Mouse (Mus musculus): ENCODE data around the gene Ube2i. TPM values are rescaled to one million over a fixed set of nuclear protein-coding genes. Genes with fewer than 3 reads are reported as not detected.

Gene Ube2i
- polyA plus RNA-seq, 1 experiment: 232 TPM

- Histone ChIP-seq H3K4me3 (ENCODE audit: control insufficient read depth, low read depth, low read length) (peak overlapping the region; percentile 96), H3K27ac (ENCODE audit: control insufficient read depth, insufficient read depth, low read depth, low read length) (peak overlapping the region; percentile 95), H3K4me1 (ENCODE audit: control insufficient read depth, insufficient read depth, low read length) (peaks cover 7% of the 10 kb centered on the region), H3K36me3 (ENCODE audit: control insufficient read depth, insufficient read depth, low read length) (peaks cover 2% of the 10 kb centered on the region), H3K27me3 (ENCODE audit: control insufficient read depth, insufficient read depth, low read length) (no peaks in the 10 kb centered on the region)
- TF ChIP-seq POLR2A (IDR thresholded peaks at IDR 0.05; ENCODE audit: control insufficient read depth, low read depth, low read length) (peak; percentile 85), CTCF (IDR thresholded peaks at IDR 0.05; ENCODE audit: control insufficient read depth, insufficient read depth, insufficient replicate concordance, low read depth, low read length) (no peak)
These were observed 1.3 kb downstream of the Ube2i start for GRCm38 (mm10) chr17:25272951-25273705.

- H3K4me3 ChIP-seq (ENCODE audit: control insufficient read depth, low read depth, low read length): peak overlapping the region; percentile 96
- H3K27me3 ChIP-seq (ENCODE audit: control insufficient read depth, insufficient read depth, low read length): no peaks in the 10 kb centered on the region
- TF ChIP-seq POLR2A (IDR thresholded peaks at IDR 0.05; ENCODE audit: control insufficient read depth, low read depth, low read length) (no peak), CTCF (IDR thresholded peaks at IDR 0.05; ENCODE audit: control insufficient read depth, insufficient read depth, insufficient replicate concordance, low read depth, low read length) (no peak)
- H3K4me1 ChIP-seq (ENCODE audit: control insufficient read depth, insufficient read depth, low read length): peaks cover 7% of the 10 kb centered on the region
- peaks cover 4% of the 10 kb centered on the region for H3K36me3 ChIP-seq (ENCODE audit: control insufficient read depth, insufficient read depth, low read length)
- H3K27ac ChIP-seq (ENCODE audit: control insufficient read depth, insufficient read depth, low read depth, low read length): peak overlapping the region; percentile 95
These were observed 2.1 kb downstream of the Ube2i start for GRCm38 (mm10) chr17:25272326-25272725.

GRCm38 (mm10) chr17:25270795-25271335 is 3.6 kb downstream of the Ube2i start:
- Histone ChIP-seq H3K36me3 (ENCODE audit: control insufficient read depth, insufficient read depth, low read length) (peaks cover 7% of the 10 kb centered on the region), H3K4me3 (ENCODE audit: control insufficient read depth, low read depth, low read length) (no peak overlapping the region), H3K27me3 (ENCODE audit: control insufficient read depth, insufficient read depth, low read length) (no peaks in the 10 kb centered on the region), H3K4me1 (ENCODE audit: control insufficient read depth, insufficient read depth, low read length) (peaks cover 7% of the 10 kb centered on the region), H3K27ac (ENCODE audit: control insufficient read depth, insufficient read depth, low read depth, low read length) (no peak overlapping the region)
- no peak for TF ChIP-seq POLR2A (IDR thresholded peaks at IDR 0.05; ENCODE audit: control insufficient read depth, low read depth, low read length)

GRCm38 (mm10) chr17:25264453-25264852 is 10.0 kb downstream of the Ube2i start:
- H3K36me3 ChIP-seq (ENCODE audit: control insufficient read depth, insufficient read depth, low read length): peaks cover 7% of the 10 kb centered on the region
- no peaks in the 10 kb centered on the region for H3K4me1 ChIP-seq (ENCODE audit: control insufficient read depth, insufficient read depth, low read length)
- no peak overlapping the region for H3K4me3 ChIP-seq (ENCODE audit: control insufficient read depth, low read depth, low read length)
- H3K27me3 ChIP-seq (ENCODE audit: control insufficient read depth, insufficient read depth, low read length): no peaks in the 10 kb centered on the region
- no peak overlapping the region for H3K27ac ChIP-seq (ENCODE audit: control insufficient read depth, insufficient read depth, low read depth, low read length)
- no peak for TF ChIP-seq POLR2A (IDR thresholded peaks at IDR 0.05; ENCODE audit: control insufficient read depth, low read depth, low read length)
- TF ChIP-seq CTCF (IDR thresholded peaks at IDR 0.05; ENCODE audit: control insufficient read depth, insufficient read depth, insufficient replicate concordance, low read depth, low read length): peak; percentile 32; the same call in 1 of the 2 replicates

- H3K4me3 ChIP-seq (ENCODE audit: control insufficient read depth, low read depth, low read length): no peak overlapping the region
- no peaks in the 10 kb centered on the region for H3K27me3 ChIP-seq (ENCODE audit: control insufficient read depth, insufficient read depth, low read length)
- H3K36me3 ChIP-seq (ENCODE audit: control insufficient read depth, insufficient read depth, low read length): no peaks in the 10 kb centered on the region; the same call in 1 of the 2 replicates
- no peak overlapping the region for H3K27ac ChIP-seq (ENCODE audit: control insufficient read depth, insufficient read depth, low read depth, low read length)
- peaks cover 13% of the 10 kb centered on the region for H3K4me1 ChIP-seq (ENCODE audit: control insufficient read depth, insufficient read depth, low read length)
- TF ChIP-seq CTCF (IDR thresholded peaks at IDR 0.05; ENCODE audit: control insufficient read depth, insufficient read depth, insufficient replicate concordance, low read depth, low read length): no peak
- TF ChIP-seq POLR2A (IDR thresholded peaks at IDR 0.05; ENCODE audit: control insufficient read depth, low read depth, low read length): no peak
These were observed 16.6 kb downstream of the Ube2i start for GRCm38 (mm10) chr17:25257804-25258261.

- Histone ChIP-seq H3K4me1 (ENCODE audit: control insufficient read depth, insufficient read depth, low read length) (peaks cover 13% of the 10 kb centered on the region), H3K27ac (ENCODE audit: control insufficient read depth, insufficient read depth, low read depth, low read length) (no peak within 1 kb of the TSS), H3K4me3 (ENCODE audit: control insufficient read depth, low read depth, low read length) (peak within 1 kb of the TSS; percentile 69), H3K27me3 (ENCODE audit: control insufficient read depth, insufficient read depth, low read length) (no peaks in the 10 kb centered on the region), H3K36me3 (ENCODE audit: control insufficient read depth, insufficient read depth, low read length) (no peaks in the 10 kb centered on the region)
- TF ChIP-seq POLR2A (IDR thresholded peaks at IDR 0.05; ENCODE audit: control insufficient read depth, low read depth, low read length): no peak
- no peak for TF ChIP-seq CTCF (IDR thresholded peaks at IDR 0.05; ENCODE audit: control insufficient read depth, insufficient read depth, insufficient replicate concordance, low read depth, low read length)
These were observed 18.2 kb downstream of the Ube2i start, which contains the start of gene Baiap3 for GRCm38 (mm10) chr17:25256140-25256754. Baiap3 (minus strand) TSS chr17:25256364.

GRCm38 (mm10) chr17:25255110-25255509 is 19.3 kb downstream of the Ube2i start:
- Histone ChIP-seq H3K27ac (ENCODE audit: control insufficient read depth, insufficient read depth, low read depth, low read length) (no peak overlapping the region), H3K36me3 (ENCODE audit: control insufficient read depth, insufficient read depth, low read length) (no peaks in the 10 kb centered on the region), H3K4me3 (ENCODE audit: control insufficient read depth, low read depth, low read length) (no peak overlapping the region), H3K4me1 (ENCODE audit: control insufficient read depth, insufficient read depth, low read length) (peaks cover 13% of the 10 kb centered on the region), H3K27me3 (ENCODE audit: control insufficient read depth, insufficient read depth, low read length) (no peaks in the 10 kb centered on the region)
- TF ChIP-seq CTCF (IDR thresholded peaks at IDR 0.05; ENCODE audit: control insufficient read depth, insufficient read depth, insufficient replicate concordance, low read depth, low read length): no peak
- TF ChIP-seq POLR2A (IDR thresholded peaks at IDR 0.05; ENCODE audit: control insufficient read depth, low read depth, low read length): no peak

Data from testis, adult 2 months (tissue).